Mouse (Mus musculus): ENCODE data around the gene Gpt2. TPM values are rescaled to one million over a fixed set of nuclear protein-coding genes. Genes with fewer than 3 reads are reported as not detected.

Gene Gpt2
- polyA plus RNA-seq, 1 experiment from 2014 or later, result 33.3 TPM

DNA sequence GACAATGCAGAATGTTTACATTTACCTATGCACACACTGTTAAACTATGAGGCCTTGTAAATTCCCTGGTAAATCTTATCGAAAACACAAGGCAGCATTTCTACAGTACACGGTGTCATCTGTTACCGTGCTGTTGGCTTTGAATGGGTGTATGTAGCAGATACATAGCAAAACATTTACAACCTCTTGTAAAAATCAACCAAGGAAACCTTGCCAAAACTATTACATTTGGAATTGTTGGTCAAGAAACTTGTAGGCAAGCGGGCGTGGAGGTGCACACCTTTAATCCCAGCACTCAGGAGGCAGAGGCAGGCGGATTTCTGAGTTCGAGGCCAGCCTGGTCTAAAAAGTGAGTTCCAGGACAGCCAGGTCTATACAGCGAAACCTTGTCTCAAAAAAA, 71.0 kb downstream of the Gpt2 start:
- no peak overlapping the region for H3K4me3 ChIP-seq (ENCODE audit: low read depth, low read length)
- WGBS, result 91% methylated on average over 8 of the region's 8 CpGs
- no peak overlapping the region for H3K4me2 ChIP-seq (ENCODE audit: low read depth, low read length)
- H3K9me3 ChIP-seq (ENCODE audit: control insufficient read depth, low read length), result no peaks in the 10 kb centered on the region
- DNase-seq (ENCODE audit: low spot score), result no peak
- no peak for ATAC-seq (ENCODE audit: low read depth)
- H3K9ac ChIP-seq (ENCODE audit: low read depth, low read length), result no peak overlapping the region
- no peaks in the 10 kb centered on the region for H3K4me1 ChIP-seq (ENCODE audit: control insufficient read depth, insufficient read depth, low read length)
- no peaks in the 10 kb centered on the region for H3K27me3 ChIP-seq (replicated peaks; ENCODE audit: control insufficient read depth, insufficient read depth, low read length)
- H3K27ac ChIP-seq (replicated peaks; ENCODE audit: low read depth, low read length), result no peak overlapping the region
- no peaks in the 10 kb centered on the region for H3K36me3 ChIP-seq (ENCODE audit: control insufficient read depth, insufficient read depth, low read length)

GRCm38 (mm10) chr8:85565186-85565585, 72.8 kb downstream of the Gpt2 start:
- H3K9me3 ChIP-seq (ENCODE audit: control insufficient read depth, low read length), result no peaks in the 10 kb centered on the region
- no peak overlapping the region for H3K4me3 ChIP-seq (ENCODE audit: low read depth, low read length)
- H3K27ac ChIP-seq (replicated peaks; ENCODE audit: low read depth, low read length), result no peak overlapping the region
- DNase-seq (ENCODE audit: low spot score) (no peak), ATAC-seq (ENCODE audit: low read depth) (no peak)
- no peak overlapping the region for H3K9ac ChIP-seq (ENCODE audit: low read depth, low read length)
- no peaks in the 10 kb centered on the region for H3K36me3 ChIP-seq (ENCODE audit: control insufficient read depth, insufficient read depth, low read length)
- H3K4me2 ChIP-seq (ENCODE audit: low read depth, low read length), result no peak overlapping the region
- 74% methylated on average over 3 of the region's 3 CpGs for WGBS
- H3K4me1 ChIP-seq (ENCODE audit: control insufficient read depth, insufficient read depth, low read length), result no peaks in the 10 kb centered on the region
- no peaks in the 10 kb centered on the region for H3K27me3 ChIP-seq (replicated peaks; ENCODE audit: control insufficient read depth, insufficient read depth, low read length)

DNA sequence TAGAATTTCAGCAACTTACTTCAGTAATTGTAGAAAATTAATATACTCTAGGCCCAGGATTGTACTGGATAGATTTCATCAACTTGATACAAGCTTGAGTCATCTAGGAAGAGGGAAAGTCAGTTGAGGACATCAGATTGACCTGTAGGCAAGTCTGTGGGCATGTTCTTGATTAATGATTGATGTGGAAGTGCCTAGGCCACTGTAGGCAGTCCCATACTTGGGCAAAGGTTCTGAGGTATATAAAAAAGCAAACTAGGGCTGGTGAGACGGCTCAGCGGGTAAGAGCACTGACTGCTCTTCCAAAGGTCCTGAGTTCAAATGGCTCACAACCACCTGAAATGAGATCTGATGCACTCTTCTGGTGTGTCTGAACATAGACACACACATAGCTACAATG, 75.4 kb downstream of the Gpt2 start:
- Histone ChIP-seq H3K27ac (replicated peaks; ENCODE audit: low read depth, low read length) (no peak overlapping the region), H3K4me2 (ENCODE audit: low read depth, low read length) (no peak overlapping the region), H3K4me1 (ENCODE audit: control insufficient read depth, insufficient read depth, low read length) (no peaks in the 10 kb centered on the region), H3K9ac (ENCODE audit: low read depth, low read length) (no peak overlapping the region), H3K36me3 (ENCODE audit: control insufficient read depth, insufficient read depth, low read length) (no peaks in the 10 kb centered on the region), H3K9me3 (ENCODE audit: control insufficient read depth, low read length) (no peaks in the 10 kb centered on the region), H3K27me3 (replicated peaks; ENCODE audit: control insufficient read depth, insufficient read depth, low read length) (no peaks in the 10 kb centered on the region), H3K4me3 (ENCODE audit: low read depth, low read length) (no peak overlapping the region)
- DNase-seq (ENCODE audit: low spot score) (no peak), ATAC-seq (ENCODE audit: low read depth) (no peak)
- 86% methylated on average over 2 of the region's 2 CpGs for WGBS

DNA sequence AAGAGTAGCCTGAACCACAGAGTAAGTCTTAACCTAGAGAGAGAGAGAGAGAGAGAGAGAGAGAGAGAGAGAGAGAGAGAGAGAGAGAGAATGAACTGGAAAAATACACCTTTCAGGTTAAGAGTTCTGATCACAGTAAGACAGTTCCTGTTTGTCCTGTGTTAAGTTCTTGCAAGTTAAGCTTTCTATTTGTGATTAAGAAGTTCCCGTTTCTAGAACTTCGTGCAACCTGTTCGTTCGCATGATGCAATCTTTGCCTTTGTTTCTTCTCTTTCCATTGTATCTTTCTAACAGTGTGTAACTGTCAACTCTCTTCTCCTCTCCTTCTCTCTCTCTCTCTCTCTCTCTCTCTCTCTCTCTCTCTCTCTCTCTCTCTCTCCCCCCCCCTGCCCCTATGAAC, 78.1 kb downstream of the Gpt2 start:
- H3K9me3 ChIP-seq (ENCODE audit: control insufficient read depth, low read length), result no peaks in the 10 kb centered on the region
- no peaks in the 10 kb centered on the region for H3K4me1 ChIP-seq (ENCODE audit: control insufficient read depth, insufficient read depth, low read length)
- 79% methylated on average over 4 of the region's 4 CpGs for WGBS
- H3K27ac ChIP-seq (replicated peaks; ENCODE audit: low read depth, low read length), result no peak overlapping the region
- no peaks in the 10 kb centered on the region for H3K27me3 ChIP-seq (replicated peaks; ENCODE audit: control insufficient read depth, insufficient read depth, low read length)
- no peak for ATAC-seq (ENCODE audit: low read depth)
- H3K4me3 ChIP-seq (ENCODE audit: low read depth, low read length), result no peak overlapping the region
- H3K36me3 ChIP-seq (ENCODE audit: control insufficient read depth, insufficient read depth, low read length), result no peaks in the 10 kb centered on the region
- no peak overlapping the region for H3K4me2 ChIP-seq (ENCODE audit: low read depth, low read length)
- no peak for DNase-seq (ENCODE audit: low spot score)
- H3K9ac ChIP-seq (ENCODE audit: low read depth, low read length), result no peak overlapping the region

- Histone ChIP-seq H3K9ac (ENCODE audit: low read depth, low read length) (no peak overlapping the region), H3K36me3 (ENCODE audit: control insufficient read depth, insufficient read depth, low read length) (no peaks in the 10 kb centered on the region), H3K27me3 (replicated peaks; ENCODE audit: control insufficient read depth, insufficient read depth, low read length) (no peaks in the 10 kb centered on the region), H3K4me3 (ENCODE audit: low read depth, low read length) (no peak overlapping the region), H3K9me3 (ENCODE audit: control insufficient read depth, low read length) (no peaks in the 10 kb centered on the region), H3K27ac (replicated peaks; ENCODE audit: low read depth, low read length) (no peak overlapping the region), H3K4me2 (ENCODE audit: low read depth, low read length) (no peak overlapping the region), H3K4me1 (ENCODE audit: control insufficient read depth, insufficient read depth, low read length) (no peaks in the 10 kb centered on the region)
- ATAC-seq (ENCODE audit: low read depth) (no peak), DNase-seq (ENCODE audit: low spot score) (no peak)
- 76% methylated on average over 2 of the region's 2 CpGs for WGBS
Measured at GRCm38 (mm10) chr8:85573972-85574496, 81.7 kb downstream of the Gpt2 start.

Other genes with a start within 250 kb of the Gpt2 start
- gene Orc6, start 192.9 kb upstream of the Gpt2 start, polyA plus RNA-seq (2014; fragmentation: Nextera tagmentation; extraction: Ambion mirVana), result 90.7 and 92.7 TPM in 2 replicates
- gene Vps35, start 192.8 kb upstream of the Gpt2 start, polyA plus RNA-seq (2014; fragmentation: Nextera tagmentation; extraction: Ambion mirVana), result 126 and 140 TPM in 2 replicates
- gene Mylk3, start 106.2 kb upstream of the Gpt2 start, polyA plus RNA-seq (2014; fragmentation: Nextera tagmentation; extraction: Ambion mirVana), result 2.3 and 2.8 TPM in 2 replicates
- gene 4921524J17Rik, start 59.7 kb upstream of the Gpt2 start, polyA plus RNA-seq (2014; fragmentation: Nextera tagmentation; extraction: Ambion mirVana), result 50.2 and 53.4 TPM in 2 replicates
- gene Dnaja2, start 62.8 kb downstream of the Gpt2 start, polyA plus RNA-seq (2014; fragmentation: Nextera tagmentation; extraction: Ambion mirVana), result 149 and 159 TPM in 2 replicates
- gene Neto2, start 208.3 kb downstream of the Gpt2 start, polyA plus RNA-seq (2014; fragmentation: Nextera tagmentation; extraction: Ambion mirVana), result 12.5 and 13.9 TPM in 2 replicates

Measured in embryonic facial prominence, embryonic 14.5 days (tissue).